Mouse (Mus musculus): ENCODE data around the gene Arhgap25.

- TF ChIP-seq CTCF (IDR thresholded peaks at IDR 0.05; ENCODE audit: low read depth) (no peak), EP300 (IDR thresholded peaks at IDR 0.05; ENCODE audit: low read depth) (no peak)
Measured at GRCm38 (mm10) chr6:87530386-87530785, 2.7 kb downstream of the Arhgap25 start.
